Mouse (Mus musculus): ENCODE data around the gene Rsad2. TPM values are rescaled to one million over a fixed set of nuclear protein-coding genes. Genes with fewer than 3 reads are reported as not detected.
A peak's percentile ranks its signal among the peaks of the same experiment; 100 is the strongest.
"Not testable (repeated sequence)": the region's sequence is repeated elsewhere in the genome, so short reads cannot be mapped to it uniquely, and the experiment has no call there.

Gene Rsad2
- total RNA-seq, 2 experiments from 2014 or later: 0.46 to 1.0 TPM

DNA sequence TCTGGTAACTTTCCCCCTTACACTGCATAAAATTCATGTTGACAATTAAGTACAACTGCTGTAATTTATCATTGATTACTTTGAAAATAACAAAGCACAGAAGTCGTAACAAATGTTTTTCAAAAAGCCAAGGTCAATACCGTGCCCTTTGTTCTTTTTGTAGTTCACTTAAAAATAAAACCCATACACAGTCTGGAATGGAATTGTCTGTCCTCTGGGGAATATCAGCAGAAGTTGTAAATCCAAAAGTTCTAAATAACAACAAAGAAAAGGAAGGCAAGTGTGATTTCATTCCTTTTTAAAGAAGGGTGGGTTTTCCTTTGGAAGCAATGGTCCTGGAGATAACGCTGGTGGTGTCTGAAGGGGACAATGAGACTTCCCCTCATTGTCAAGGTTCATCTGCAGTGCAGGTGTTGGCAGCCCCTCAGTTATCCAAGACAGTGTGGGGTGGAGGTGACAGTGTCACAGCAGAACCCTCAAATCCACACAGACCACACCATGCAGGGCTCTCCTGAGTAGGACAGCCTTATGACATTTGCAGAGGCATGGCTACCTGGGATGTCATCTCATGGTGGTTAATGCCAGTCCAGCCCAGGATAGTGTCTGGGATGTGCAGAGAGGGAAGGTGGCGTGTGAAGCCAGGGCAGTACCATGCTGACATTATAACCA is 9.7 kb downstream of the Rsad2 start:
- no peak for DNase-seq (ENCODE audit: low spot score in 2 of 2)

DNA sequence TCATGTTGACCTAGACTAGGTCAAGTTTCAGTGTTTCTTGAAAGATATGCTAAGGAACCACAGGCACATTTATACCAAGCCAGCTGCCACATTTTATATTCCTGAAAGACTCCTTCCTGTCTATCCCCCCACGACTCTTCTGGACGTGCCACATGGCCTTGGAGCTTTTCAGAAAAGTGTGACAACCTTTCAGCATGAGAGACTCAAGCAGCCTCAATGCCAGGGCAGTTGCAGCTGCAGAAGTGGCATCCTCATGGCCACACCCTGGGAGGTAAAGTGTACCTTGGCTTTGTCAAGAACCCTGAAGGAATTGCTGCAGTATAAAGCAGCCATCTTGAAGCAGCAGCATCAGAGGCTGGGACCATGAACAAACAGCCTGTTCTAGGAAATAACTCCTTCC is 11.7 kb downstream of the Rsad2 start:
- DNase-seq (ENCODE audit: low spot score in 2 of 2): no peak

DNA sequence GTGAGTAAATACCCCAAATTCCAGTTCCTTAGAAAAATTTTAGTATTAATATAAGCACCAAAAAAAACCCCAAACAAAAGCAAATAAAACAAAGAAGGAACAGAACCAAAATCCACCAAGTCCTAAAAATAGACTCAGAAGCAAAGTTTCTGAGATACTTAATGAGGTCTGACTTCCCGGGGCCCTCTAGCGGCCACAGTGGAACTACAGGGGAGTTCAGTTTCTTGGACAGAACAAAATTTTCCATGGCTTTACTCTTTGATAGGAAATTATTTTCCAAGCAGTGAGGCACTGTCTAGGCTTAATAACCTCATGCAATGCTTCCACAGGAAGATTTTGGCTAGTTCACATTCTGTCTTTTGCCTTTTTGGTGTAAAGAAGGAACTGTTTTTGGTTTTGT is 12.2 kb downstream of the Rsad2 start:
- peak; percentile 74 to 84 for DNase-seq (ENCODE audit: low spot score in 2 of 2)

DNA sequence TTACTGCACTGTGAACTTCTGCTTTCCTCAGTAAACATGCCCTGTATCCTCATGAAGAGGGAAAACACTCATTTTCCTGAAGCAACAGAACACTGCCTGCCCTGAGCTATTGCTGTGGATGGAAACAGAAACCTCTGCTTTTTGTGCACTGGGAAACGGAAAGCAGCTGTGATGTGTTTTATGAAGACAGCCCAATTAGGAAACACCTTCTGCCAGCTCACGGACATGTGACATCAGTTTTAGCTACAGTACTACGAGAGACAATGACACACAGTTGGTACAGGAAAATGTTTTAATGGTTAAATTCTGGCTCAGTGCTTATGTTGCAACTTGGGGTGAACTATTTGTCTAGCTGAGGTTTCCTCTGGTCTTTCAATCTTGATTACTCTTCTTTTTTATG is 16.9 kb downstream of the Rsad2 start:
- no peak for DNase-seq (ENCODE audit: low spot score in 2 of 2)

DNA sequence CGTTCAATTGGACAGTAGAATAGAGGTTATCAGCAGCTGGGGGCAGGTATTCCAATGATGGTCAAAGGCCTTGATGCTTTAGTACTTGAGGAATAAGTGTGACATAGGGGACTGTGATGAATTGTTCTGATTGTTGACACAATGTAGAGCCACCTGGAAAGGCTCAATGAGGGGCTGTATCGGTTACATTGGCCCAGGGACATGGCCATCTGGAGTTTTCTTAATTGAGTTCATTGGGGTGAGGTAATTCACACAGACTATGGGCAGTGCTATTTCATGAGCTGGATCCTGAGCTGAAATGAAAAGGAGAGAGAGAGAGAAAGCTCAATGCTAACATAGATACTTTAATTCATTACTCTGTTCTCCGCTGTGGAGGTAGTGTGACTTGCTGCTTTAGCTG is 18.3 kb downstream of the Rsad2 start:
- no peak for DNase-seq (ENCODE audit: low spot score in 2 of 2)

DNA sequence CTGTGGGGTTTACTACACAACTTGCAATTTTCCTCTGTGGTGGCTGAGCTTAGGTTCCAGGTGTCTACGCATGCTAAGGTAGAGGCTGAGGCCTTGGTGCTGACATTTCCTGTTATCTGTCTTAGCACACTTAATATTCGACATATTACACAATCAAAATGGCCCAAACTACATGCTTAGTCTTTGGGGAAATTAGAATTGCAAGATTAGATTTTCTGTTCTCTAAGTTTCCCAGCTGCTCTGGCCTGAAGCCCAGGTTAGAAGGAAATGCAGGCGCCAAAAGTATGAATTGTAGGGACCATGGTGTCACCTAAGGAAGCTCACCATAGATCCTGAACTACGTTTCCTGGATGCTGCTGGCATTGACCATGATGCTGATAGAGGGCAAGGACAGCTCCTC is 19.9 kb downstream of the Rsad2 start:
- DNase-seq (ENCODE audit: low spot score in 2 of 2): no peak

DNA sequence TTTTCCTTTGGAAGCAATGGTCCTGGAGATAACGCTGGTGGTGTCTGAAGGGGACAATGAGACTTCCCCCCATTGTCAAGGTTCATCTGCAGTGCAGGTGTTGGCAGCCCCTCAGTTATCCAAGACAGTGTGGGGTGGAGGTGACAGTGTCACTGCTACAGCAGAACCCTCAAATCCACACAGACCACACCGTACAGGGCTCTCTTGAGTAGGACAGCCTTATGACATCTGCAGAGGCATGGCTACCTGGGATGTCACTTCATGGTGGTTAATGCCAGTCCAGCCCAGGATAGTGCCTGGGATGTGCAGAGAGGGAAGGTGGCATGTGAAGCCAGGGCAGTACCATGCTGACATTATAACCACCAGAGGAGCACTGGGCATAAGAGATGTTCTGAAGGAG is 27.5 kb downstream of the Rsad2 start:
- DNase-seq (ENCODE audit: low spot score in 2 of 2): not testable (repeated sequence)

DNA sequence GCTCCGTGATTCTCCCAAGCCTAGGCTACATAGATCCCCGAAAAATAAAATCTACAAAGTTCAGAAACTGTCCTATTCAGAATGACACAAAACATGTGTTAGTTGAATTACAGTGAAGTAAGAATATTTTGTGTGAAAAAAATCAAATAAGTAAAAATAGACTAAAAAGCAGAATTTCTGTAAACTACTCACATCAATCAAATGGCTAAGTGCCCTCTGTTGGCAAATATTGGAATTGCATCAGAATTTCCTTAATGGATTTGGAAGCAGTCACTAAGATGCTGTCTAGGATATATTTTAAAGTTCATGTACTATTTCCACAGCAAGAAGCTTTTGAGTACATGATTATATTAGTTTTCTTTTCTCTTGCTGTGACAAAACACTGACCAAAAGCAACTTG is 31.4 kb downstream of the Rsad2 start:
- no peak for DNase-seq (ENCODE audit: low spot score in 2 of 2)

DNA sequence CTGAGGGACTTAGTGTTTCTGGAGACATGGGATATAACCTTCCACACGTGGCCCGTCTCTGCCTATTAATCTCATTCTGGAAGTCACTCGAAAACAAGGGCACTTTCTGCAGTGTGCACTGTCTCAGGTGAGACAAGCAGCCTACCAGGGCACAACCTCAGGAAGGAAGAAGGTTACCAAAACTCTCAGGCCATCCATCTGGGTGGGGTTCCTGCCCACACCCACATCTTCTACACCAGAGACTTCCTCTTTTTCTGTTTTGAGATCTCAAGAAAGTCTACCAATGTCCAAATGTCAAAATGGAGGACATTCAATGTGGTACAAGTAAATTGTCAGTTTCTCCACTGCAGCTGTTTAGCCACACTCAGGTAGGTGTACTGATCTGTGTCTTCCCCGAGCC is 37.9 kb downstream of the Rsad2 start:
- DNase-seq (ENCODE audit: low spot score in 2 of 2): no peak

DNA sequence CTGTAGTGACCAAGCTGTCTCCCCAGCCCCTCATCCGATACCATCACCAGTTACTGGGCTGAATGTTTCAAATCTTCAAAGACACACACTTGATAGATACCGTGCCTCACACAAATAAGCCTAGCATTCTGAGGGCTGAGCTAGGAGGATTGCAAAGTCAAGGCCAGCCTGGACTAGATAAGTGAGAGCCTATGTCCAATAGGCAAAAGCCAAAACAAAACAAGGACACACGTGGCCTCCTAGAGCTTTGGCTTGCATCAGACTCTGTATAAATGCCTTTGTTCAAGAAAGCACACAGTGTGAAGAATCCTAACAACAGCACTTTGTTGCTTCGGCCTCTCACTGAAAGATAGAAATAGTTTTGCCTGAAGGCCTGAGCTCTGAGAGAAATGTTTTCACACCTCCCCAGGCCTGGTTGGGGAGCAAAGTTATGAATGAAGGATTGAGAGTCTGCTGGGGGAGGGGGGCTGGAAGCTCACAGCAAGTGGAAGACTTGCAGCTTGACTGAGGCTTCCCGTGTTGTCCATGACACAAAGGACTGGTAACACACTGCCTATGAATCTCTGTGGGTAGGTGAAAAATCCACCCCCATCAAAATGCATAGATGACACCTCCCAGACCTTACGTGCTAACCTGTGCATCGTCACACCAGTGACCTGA is 39.5 kb downstream of the Rsad2 start:
- DNase-seq (ENCODE audit: low spot score in 2 of 2): no peak

DNA sequence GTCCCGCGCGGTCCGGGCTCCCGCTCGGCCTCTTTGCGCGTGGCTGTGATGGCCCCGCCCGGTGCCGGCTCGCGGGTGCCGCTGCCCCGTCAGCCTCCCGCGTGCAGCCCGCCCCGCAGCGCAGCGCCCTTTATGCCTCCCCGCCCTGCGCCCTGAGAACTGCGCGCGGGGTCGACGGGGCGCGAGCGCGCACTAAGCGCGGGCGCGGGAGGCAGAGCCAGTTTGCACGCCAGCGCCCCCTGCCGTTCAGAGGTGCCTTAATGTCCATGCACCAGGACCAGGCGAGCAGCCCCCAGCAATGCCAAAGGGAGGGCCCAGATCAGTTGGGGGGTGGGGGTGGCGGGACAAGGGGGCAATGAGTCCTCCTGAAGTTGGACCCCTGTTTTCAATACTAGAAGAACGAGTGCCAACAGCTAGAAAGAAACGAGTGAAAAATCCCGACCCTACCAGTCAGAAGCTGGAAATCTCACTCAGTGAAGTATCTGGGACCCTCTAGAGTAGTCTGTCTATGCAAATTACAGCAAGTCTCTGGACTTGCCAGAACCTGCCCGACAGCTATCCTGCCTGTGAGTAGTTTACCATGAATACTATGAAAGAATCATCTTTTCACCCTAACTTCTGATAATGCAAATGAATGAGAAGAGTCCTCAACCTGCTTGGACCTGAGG is 41.0 kb downstream of the Rsad2 start, which contains the start of gene Rnf144a:
TSS of gene Rnf144a (minus strand) at position 151 of the 668 bp plus-strand sequence.
- peak; percentile 96 to 98 for DNase-seq (ENCODE audit: low spot score in 2 of 2)

DNA sequence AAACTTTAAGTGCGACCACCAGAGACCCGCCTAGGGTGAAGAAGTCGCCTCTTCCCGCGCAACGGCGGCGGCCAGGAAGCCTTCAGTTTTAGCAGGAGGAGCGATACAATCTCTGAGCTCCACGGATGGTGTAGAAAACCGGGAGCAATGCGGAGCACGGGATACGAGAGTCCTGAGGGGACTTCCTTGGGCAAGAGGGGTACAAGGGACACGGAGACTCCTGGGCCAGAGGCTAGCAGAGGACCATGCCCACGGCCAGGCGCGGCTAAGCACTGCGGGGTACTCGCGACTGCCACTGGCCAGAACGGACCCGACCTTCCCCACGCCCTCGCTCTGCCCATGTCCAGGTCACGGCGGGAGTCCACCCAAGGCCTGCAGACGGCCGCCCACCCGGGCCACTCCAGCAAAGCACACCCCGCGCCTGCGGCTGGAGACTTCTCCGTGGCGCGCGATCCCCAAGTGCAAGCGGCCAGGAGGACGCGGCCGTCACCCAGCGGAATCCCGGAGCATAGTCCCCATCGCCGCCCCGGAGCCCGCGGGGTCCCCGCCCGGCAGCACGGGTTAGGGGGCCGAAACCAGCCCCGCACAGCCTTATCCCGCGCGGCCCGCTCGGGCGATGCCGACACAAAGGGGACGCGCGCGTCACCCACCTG is 41.7 kb downstream of the Rsad2 start:
- no peak for DNase-seq (ENCODE audit: low spot score in 2 of 2)

DNA sequence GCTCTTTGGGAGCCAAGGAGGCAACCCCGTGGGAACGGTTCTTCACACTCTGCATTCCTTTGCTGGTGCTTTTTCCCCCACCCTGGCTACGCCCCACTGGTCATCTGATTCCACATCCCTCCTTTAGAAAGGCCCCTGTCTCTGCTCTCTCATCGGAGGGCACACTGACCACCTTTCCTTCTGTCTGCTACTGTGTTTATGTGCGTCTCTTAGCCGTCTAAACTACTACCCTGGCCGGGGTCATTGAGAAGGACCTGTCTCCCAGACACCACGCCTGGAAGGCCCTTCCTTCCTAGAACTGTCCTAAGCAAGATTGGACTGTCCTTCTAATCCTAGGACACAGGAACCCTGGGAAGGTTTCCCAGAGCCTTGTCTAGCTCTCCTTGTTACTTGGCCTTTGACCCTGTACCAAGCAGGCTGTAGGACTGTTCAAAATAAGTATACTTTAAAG is 42.3 kb downstream of the Rsad2 start:
- no peak for DNase-seq (ENCODE audit: low spot score in 2 of 2)

DNA sequence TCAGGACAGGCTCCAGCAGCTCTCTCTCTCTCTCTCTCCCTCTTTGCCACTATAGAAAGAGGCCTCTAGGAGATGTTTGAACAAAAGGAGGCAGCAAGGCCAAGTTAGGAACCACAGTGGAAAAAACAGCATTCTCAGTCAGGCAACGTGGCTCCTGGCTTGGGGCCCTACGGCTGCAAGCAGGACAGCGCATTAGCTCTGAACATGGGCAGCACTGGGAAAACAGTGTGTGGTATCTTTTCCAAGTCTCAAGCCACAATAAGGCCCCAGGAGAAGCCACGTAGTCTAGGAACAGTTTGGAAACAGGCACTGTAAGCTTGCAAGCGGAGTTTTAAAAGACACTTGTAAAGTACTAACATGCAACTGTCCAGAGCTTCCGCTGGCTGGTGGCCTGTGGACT is 43.5 kb downstream of the Rsad2 start:
- DNase-seq (ENCODE audit: low spot score in 2 of 2): no peak

DNA sequence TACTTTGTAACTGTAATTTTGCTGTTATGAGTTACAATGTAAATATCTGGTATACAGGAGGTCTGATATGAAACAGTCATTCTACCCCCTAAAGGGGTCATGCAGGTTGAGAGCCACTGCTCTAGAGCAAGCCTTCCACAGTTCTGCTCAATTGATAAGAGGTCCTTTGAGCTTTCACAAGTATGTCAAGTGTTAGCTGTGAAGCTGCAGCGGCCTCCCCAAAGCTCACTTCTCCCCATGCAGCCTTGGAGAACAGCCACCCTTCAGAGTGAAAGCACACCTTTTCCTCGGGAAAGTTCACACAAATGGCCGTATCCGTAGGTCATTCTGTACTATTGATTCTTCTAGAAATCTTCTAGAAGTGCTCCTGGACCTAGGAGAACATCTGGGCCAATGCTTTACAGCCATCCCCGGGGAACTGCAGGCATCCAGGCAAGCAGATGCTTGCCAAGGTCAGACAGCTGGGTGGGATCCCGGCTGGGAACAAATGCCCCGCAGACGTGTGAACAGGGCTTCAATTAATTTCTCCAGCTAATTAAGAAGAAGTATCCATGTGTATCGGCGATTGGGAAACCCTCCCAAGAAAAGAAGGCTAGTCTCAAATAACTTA is 44.3 kb downstream of the Rsad2 start:
- no peak for DNase-seq (ENCODE audit: low spot score in 2 of 2)

DNA sequence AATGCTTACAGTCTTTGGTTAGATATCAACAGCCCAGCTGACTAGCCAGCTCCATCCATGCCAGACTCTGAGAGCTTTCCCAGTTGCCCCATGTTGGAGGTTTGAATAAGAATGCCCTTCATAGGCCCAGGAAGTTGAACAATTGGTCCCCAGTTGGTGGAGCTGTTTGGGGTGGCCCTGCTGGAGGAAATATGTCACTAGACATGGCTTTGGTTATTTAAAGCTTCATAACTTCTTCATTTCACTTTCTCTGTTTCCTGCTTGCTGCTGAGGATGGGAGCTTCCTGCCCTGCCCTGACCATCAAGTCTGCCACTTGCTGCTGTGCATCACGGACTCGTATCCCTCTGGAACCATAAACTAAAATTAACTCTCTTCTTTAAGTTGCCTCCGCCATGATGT is 45.8 kb downstream of the Rsad2 start:
- DNase-seq (ENCODE audit: low spot score in 2 of 2): no peak

DNA sequence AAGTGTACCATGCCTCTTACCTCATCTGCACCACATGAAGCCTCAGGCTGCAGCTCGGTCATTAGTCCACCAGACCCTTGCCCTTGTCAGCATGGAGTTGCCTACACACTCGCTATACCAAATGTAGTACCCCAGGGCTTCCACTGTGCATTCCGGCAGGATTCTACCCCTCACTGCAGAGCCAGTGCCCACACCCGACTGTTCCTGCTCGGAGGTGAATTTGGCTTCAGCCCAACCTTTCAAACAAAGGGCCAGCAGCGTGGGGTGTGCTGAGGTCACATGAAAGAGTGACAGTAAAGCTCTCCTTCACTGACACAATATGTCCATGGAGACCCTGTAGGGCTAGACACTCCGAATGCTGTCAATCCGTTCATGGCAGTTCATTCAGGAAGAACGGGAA is 47.5 kb downstream of the Rsad2 start:
- no peak for DNase-seq (ENCODE audit: low spot score in 2 of 2)

DNA sequence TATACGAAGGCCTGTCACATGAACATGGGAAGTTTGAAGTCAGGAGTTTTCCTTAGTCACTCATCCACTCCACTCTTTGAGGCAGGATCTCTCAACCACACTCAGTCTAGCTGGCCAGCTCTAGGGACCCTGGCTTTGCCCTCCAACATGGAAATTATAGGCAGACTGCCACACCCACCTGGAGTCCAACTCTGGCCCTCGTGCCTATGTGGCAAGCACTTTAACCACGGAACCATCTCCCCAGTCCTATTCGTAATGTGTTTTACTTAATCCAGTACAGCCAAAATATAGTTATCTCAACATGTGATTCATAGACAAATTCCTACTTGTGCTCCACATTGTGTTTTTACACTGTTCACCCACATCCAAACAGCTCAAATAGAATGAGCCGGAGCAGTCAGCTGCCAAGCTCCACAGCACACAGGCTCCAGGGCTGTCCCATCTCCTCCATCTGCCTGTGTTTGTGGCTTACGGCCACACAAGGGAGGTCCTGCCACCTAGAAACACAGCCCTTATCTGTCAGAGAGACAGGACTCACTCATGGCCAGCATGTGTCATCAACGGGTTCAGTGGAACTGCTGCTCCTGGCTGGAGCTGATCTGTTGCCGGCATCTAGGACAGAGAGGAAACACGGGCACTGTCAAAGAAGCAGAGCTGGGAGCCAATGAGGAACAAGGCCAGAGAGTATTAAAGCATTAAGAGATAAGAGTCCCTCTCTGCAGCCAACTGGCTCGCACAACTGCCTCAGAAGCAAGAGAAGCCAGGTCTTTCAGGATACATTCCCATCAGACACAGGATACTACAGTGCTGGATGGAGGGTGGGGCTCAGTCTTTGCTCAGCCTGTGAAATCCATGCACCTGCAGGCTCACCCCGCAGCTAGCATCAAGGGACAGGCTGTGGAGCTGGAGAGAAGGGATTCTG is 51.2 kb downstream of the Rsad2 start:
- DNase-seq (ENCODE audit: low spot score in 2 of 2): peak; percentile 42 to 48

DNA sequence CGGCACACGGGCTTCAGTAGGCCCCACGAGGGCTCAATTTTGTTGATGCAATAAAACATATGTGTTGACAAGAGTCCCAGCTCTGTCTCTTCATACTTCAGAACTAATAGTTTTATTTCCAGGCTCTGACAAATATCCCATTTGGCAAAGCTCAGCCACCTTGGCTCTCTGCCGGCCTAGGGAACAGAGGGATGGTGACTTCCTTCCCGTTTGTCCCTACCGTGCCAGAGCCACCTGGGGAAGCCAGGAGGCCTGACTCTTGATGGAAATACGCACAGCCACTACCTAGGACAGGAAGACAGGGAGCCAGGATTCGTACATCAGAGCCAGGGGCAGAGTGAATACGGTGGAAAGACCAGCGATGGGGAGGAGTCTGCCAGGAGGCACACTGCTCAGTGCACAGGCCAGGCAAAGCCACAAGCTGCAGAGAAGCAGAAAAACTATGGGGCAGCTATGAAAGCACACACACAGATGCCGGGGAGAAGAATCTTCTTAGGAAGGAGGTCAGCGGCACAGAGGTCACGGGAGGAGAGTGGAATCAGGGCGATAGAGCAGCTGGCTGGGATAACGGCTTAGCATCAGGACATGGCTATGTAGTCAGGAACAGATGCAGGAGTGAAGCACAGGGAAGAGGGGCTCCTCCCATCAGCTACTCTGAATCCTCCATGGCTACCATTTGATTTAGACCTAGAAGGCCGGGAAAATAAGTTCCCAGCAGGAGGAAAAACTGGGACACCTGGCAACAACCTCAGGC is 52.7 kb downstream of the Rsad2 start:
- DNase-seq (ENCODE audit: low spot score in 2 of 2): peak; percentile 47 to 58
